Mouse (Mus musculus) ES-E14 (cell line): Measurements from ENCODE around the gene Slc44a1. TPM values are rescaled to one million over a fixed set of nuclear protein-coding genes. Genes with fewer than 3 reads are reported as not detected.

Source experiments
- DNase-seq: peaks from one replicate; pipeline ENCODE4 v3.0.0-alpha.2; 2013; ENCODE audit warnings: low read depth, low spot score
- H3K27ac ChIP-seq: 2 replicates; pipeline ENCODE4 v1.5.1; 2012; ENCODE audit warnings: low read depth, mild to moderate bottlenecking, low read length, moderate library complexity, mixed read lengths; ENCODE audit not compliant: poor library complexity, insufficient read depth, severe bottlenecking
- H3K36me3 ChIP-seq: 2 replicates; pipeline ENCODE4 v1.6.1; 2012; ENCODE audit warnings: mild to moderate bottlenecking, low read length, moderate library complexity, mixed read lengths; ENCODE audit not compliant: control insufficient read depth, poor library complexity, insufficient read depth, severe bottlenecking
- H3K4me1 ChIP-seq, 2 experiments: fragments of 150-350 bp in 1 of 2; sonication (generic) in 1 of 2; 2 replicates each; pipeline ENCODE4 v1.6.1; 2012; ENCODE audit warnings: low read length in 2 of 2, mild to moderate bottlenecking in 1 of 2, mixed read lengths in 1 of 2; ENCODE audit not compliant: control insufficient read depth in 2 of 2, insufficient read depth in 2 of 2, poor library complexity in 1 of 2
- H3K4me3 ChIP-seq, 2 experiments: fragments of 150-350 bp in 1 of 2; sonication (generic) in 1 of 2; 2 replicates each; pipeline ENCODE4 v1.5.1; 2012; ENCODE audit warnings: low read length in 2 of 2, low read depth in 1 of 2, mild to moderate bottlenecking in 1 of 2, mixed read lengths in 1 of 2; ENCODE audit not compliant: insufficient read depth in 1 of 2, poor library complexity in 1 of 2, severe bottlenecking in 1 of 2
- H3K9ac ChIP-seq: 2 replicates; pipeline ENCODE4 v1.6.1; 2012; ENCODE audit warnings: low read depth, mild to moderate bottlenecking, low read length, mixed read lengths; ENCODE audit not compliant: poor library complexity, insufficient read depth, severe bottlenecking
- H3K9me3 ChIP-seq: fragments of 150-350 bp; sonication (generic); 2 replicates; pipeline ENCODE4 v1.6.1; 2012; ENCODE audit warnings: low read depth, mild to moderate bottlenecking, low read length; ENCODE audit not compliant: control insufficient read depth, insufficient read depth
- CHD2 ChIP-seq: IDR thresholded peaks from 2 replicates; pipeline ENCODE4 v1.6.1; 2014; ENCODE audit warnings: mild to moderate bottlenecking, low read depth, low read length, inconsistent platforms
- HCFC1 ChIP-seq: IDR thresholded peaks from 2 replicates; pipeline ENCODE4 v1.6.1; 2012; ENCODE audit warnings: low read length, inconsistent platforms, borderline replicate concordance; ENCODE audit not compliant: insufficient read depth
- MAFK ChIP-seq: IDR thresholded peaks from 2 replicates; pipeline ENCODE4 v1.6.1; 2014; ENCODE audit warnings: mild to moderate bottlenecking, low read depth, low read length, inconsistent platforms; ENCODE audit not compliant: insufficient read depth
- ZC3H11A ChIP-seq: IDR thresholded peaks from 2 replicates; pipeline ENCODE4 v1.6.1; 2012; ENCODE audit warnings: low read depth, mild to moderate bottlenecking, inconsistent platforms, low read length, borderline replicate concordance
- ZNF384 ChIP-seq: IDR thresholded peaks from 2 replicates; pipeline ENCODE4 v1.6.1; 2012; ENCODE audit warnings: low read depth, low read length, inconsistent platforms
- in situ Hi-C, 2 experiments: fragments of 600-800 bp; cut with MboI; formaldehyde crosslinking; loops; one replicate each; pipeline ENCODE4 v1.15.1; 2025; ENCODE audit warnings: low sequenced_read_pairs in 2 of 2, inconsistent platforms in 1 of 2; ENCODE audit not compliant: unreplicated experiment in 2 of 2
- total RNA-seq: library from RNA; depleted of rRNA; stranded (reverse); fragments of 300-350 nt; gene quantifications from 2 replicates; pipeline ENCODE4 v1.2.3, GENCODE M21; 2012

The Slc44a1 gene
- total RNA-seq, 1 experiment = 48.0 TPM

GRCm38 (mm10) chr4:53488803-53489202 lies 48.6 kb downstream of the Slc44a1 start:
- peaks cover 13% of the 10 kb centered on the region in 2 experiments for H3K4me1 ChIP-seq
- H3K9ac ChIP-seq = no peak overlapping the region
- TF ChIP-seq HCFC1 = no peak
- no peak for TF ChIP-seq ZC3H11A
- TF ChIP-seq CHD2 = no peak
- no peak for TF ChIP-seq ZNF384
- no peak for TF ChIP-seq MAFK
- in situ Hi-C loops = no loop called here
- DNase-seq = no peak
- no peaks in the 10 kb centered on the region for H3K9me3 ChIP-seq
- no peak overlapping the region for H3K4me3 ChIP-seq
- no peak overlapping the region for H3K27ac ChIP-seq
- H3K36me3 ChIP-seq = no peaks in the 10 kb centered on the region; the same call in 1 of the 2 replicates

- H3K4me1 ChIP-seq = peaks cover 13% of the 10 kb centered on the region in 2 experiments
- no peaks in the 10 kb centered on the region; the same call in 1 of the 2 replicates for H3K36me3 ChIP-seq
- no peak overlapping the region for H3K9ac ChIP-seq
- in situ Hi-C loops = no loop called here
- no peak for DNase-seq
- no peak overlapping the region for H3K4me3 ChIP-seq
- no peaks in the 10 kb centered on the region for H3K9me3 ChIP-seq
- TF ChIP-seq ZC3H11A = no peak
- TF ChIP-seq HCFC1 = no peak
- TF ChIP-seq MAFK = no peak
- no peak for TF ChIP-seq ZNF384
- TF ChIP-seq CHD2 = no peak
- H3K27ac ChIP-seq = no peak overlapping the region
Measured at GRCm38 (mm10) chr4:53490371-53490770, 50.2 kb downstream of the Slc44a1 start.

GRCm38 (mm10) chr4:53491269-53491668 lies 51.1 kb downstream of the Slc44a1 start:
- Histone ChIP-seq H3K9me3 (no peaks in the 10 kb centered on the region), H3K4me1 (peaks cover 13% of the 10 kb centered on the region in 2 experiments), H3K4me3 (peak overlapping the region in 1 of 2 experiments; percentile 27; a peak in 1 of 4 replicates), H3K36me3 (no peaks in the 10 kb centered on the region; the same call in 1 of the 2 replicates), H3K27ac (no peak overlapping the region), H3K9ac (no peak overlapping the region)
- DNase-seq = peak; percentile 33
- in situ Hi-C loops = no loop called here
- TF ChIP-seq CHD2 (0 out of 2 replicates have a peak, but pooled peaks have one; percentile 16), HCFC1 (no peak), ZC3H11A (no peak), MAFK (no peak), ZNF384 (no peak)

GRCm38 (mm10) chr4:53495646-53496045 lies 55.4 kb downstream of the Slc44a1 start:
- H3K4me1 ChIP-seq = peaks cover 4 to 10% of the 10 kb centered on the region in 2 experiments
- no peak for TF ChIP-seq ZNF384
- TF ChIP-seq MAFK = no peak
- TF ChIP-seq ZC3H11A = no peak
- no peak for TF ChIP-seq HCFC1
- no peak for TF ChIP-seq CHD2
- H3K9me3 ChIP-seq = no peaks in the 10 kb centered on the region
- no peak overlapping the region for H3K27ac ChIP-seq
- no peak overlapping the region for H3K4me3 ChIP-seq
- H3K9ac ChIP-seq = no peak overlapping the region
- no peak for DNase-seq
- H3K36me3 ChIP-seq = no peaks in the 10 kb centered on the region; the same call in 1 of the 2 replicates
- in situ Hi-C loops = no loop called here

GRCm38 (mm10) chr4:53502764-53503163 lies 62.6 kb downstream of the Slc44a1 start:
- in situ Hi-C loops = no loop called here
- DNase-seq = no peak
- Histone ChIP-seq H3K4me3 (no peak overlapping the region), H3K4me1 (peaks cover 0 to 2% of the 10 kb centered on the region in 2 experiments; a peak in 2 of 4 replicates), H3K27ac (no peak overlapping the region), H3K9ac (no peak overlapping the region), H3K9me3 (no peaks in the 10 kb centered on the region), H3K36me3 (no peaks in the 10 kb centered on the region)
- TF ChIP-seq MAFK (no peak), ZC3H11A (no peak), ZNF384 (no peak), HCFC1 (no peak)
